Mouse (Mus musculus) megakaryocyte-erythroid progenitor cell, adult 5-6 weeks (primary cell): ENCODE data around the gene Dnph1. TPM values are rescaled to one million over a fixed set of nuclear protein-coding genes. Genes with fewer than 3 reads are reported as not detected.
A peak's percentile ranks its signal among the peaks of the same experiment; 100 is the strongest.

Source experiments
- ATAC-seq: replicated peaks from 2 replicates; pipeline ENCODE4 v1.8.0; 2016; ENCODE audit warnings: mild to moderate bottlenecking, inconsistent platforms; ENCODE audit not compliant: severe bottlenecking, poor library complexity, low FRiP score, low TSS enrichment
- total RNA-seq, 2 experiments: library from RNA; stranded (forward) in 1 of 2; stranded (reverse) in 1 of 2; fragments of 200-1000, 215-1000 nt in 1 of 2; fragments of >200 nt in 1 of 2; fragmentation: Nextera tagmentation in 1 of 2; gene quantifications; 2 replicates each; pipeline ENCODE4 v1.2.3; 2014 to 2017

Gene Dnph1
- total RNA-seq, 2 experiments from 2014 or later: 27.7 to 60.5 TPM

GRCm38 (mm10) chr17:46549193-46549592 lies 52.7 kb downstream of the Dnph1 start:
- 0 out of 2 replicates have a peak, but pooled peaks have one; percentile 38 for ATAC-seq

Other genes with a start within 250 kb of the Dnph1 start
- 82.6 and 131 TPM in 2 replicates for gene Polr1c, start 248.7 kb upstream of the Dnph1 start, total RNA-seq (2014; fragmentation: Nextera tagmentation)
- gene Polr1c, start 248.7 kb upstream of the Dnph1 start, total RNA-seq (2017): 54.1 and 89.4 TPM in 2 replicates
- gene Yipf3, start 248.6 kb upstream of the Dnph1 start, total RNA-seq (2014; fragmentation: Nextera tagmentation): 65.9 and 69.9 TPM in 2 replicates
- 32.9 and 38.5 TPM in 2 replicates for gene Yipf3, start 248.6 kb upstream of the Dnph1 start, total RNA-seq (2017)
- gene Lrrc73, start 243.2 kb upstream of the Dnph1 start, total RNA-seq (2014; fragmentation: Nextera tagmentation): 0.66 and 2.7 TPM in 2 replicates
- gene Lrrc73, start 243.2 kb upstream of the Dnph1 start, total RNA-seq (2017): 0.38 TPM in 1 of 2 replicates, not detected in the other
- 20.1 and 24.5 TPM in 2 replicates for gene Tjap1, start 213.7 kb upstream of the Dnph1 start, total RNA-seq (2014; fragmentation: Nextera tagmentation)
- 15.8 and 18.5 TPM in 2 replicates for gene Tjap1, start 213.7 kb upstream of the Dnph1 start, total RNA-seq (2017)
- gene Dlk2, start 199.3 kb upstream of the Dnph1 start, total RNA-seq (2014; fragmentation: Nextera tagmentation): not detected in 2 replicates
- not detected in 2 replicates for gene Dlk2, start 199.3 kb upstream of the Dnph1 start, total RNA-seq (2017)
- 5.8 and 7.0 TPM in 2 replicates for gene Abcc10, start 168.4 kb upstream of the Dnph1 start, total RNA-seq (2014; fragmentation: Nextera tagmentation)
- gene Abcc10, start 168.4 kb upstream of the Dnph1 start, total RNA-seq (2017): 1.6 and 8.7 TPM in 2 replicates
- gene Zfp318, start 113.0 kb upstream of the Dnph1 start, total RNA-seq (2014; fragmentation: Nextera tagmentation): 14.3 and 22.2 TPM in 2 replicates
- 17.3 and 41.5 TPM in 2 replicates for gene Zfp318, start 113.0 kb upstream of the Dnph1 start, total RNA-seq (2017)
- not detected in 2 replicates for gene Crip3, start 67.8 kb upstream of the Dnph1 start, total RNA-seq (2014; fragmentation: Nextera tagmentation)
- not detected in 2 replicates for gene Crip3, start 67.8 kb upstream of the Dnph1 start, total RNA-seq (2017)
- gene Slc22a7, start 58.3 kb upstream of the Dnph1 start, total RNA-seq (2014; fragmentation: Nextera tagmentation): not detected in 2 replicates
- gene Slc22a7, start 58.3 kb upstream of the Dnph1 start, total RNA-seq (2017): not detected in 2 replicates
- 0.10 TPM in 1 of 2 replicates, not detected in the other for gene Ttbk1, start 9.0 kb upstream of the Dnph1 start, total RNA-seq (2014; fragmentation: Nextera tagmentation)
- gene Ttbk1, start 9.0 kb upstream of the Dnph1 start, total RNA-seq (2017): 0.14 TPM in 1 of 2 replicates, not detected in the other
- 14.1 and 19.6 TPM in 2 replicates for gene Cul9, start 49.7 kb downstream of the Dnph1 start, total RNA-seq (2014; fragmentation: Nextera tagmentation)
- 2.5 and 4.8 TPM in 2 replicates for gene Cul9, start 49.7 kb downstream of the Dnph1 start, total RNA-seq (2017)
- gene Srf, start 59.5 kb downstream of the Dnph1 start, total RNA-seq (2014; fragmentation: Nextera tagmentation): 26.2 and 44.3 TPM in 2 replicates
- gene Srf, start 59.5 kb downstream of the Dnph1 start, total RNA-seq (2017): 19.3 and 20.5 TPM in 2 replicates
- gene Ptk7, start 132.8 kb downstream of the Dnph1 start, total RNA-seq (2014; fragmentation: Nextera tagmentation): 0.12 and 0.20 TPM in 2 replicates
- gene Ptk7, start 132.8 kb downstream of the Dnph1 start, total RNA-seq (2017): 0.14 and 0.53 TPM in 2 replicates
- 5.8 and 6.9 TPM in 2 replicates for gene Klc4, start 149.3 kb downstream of the Dnph1 start, total RNA-seq (2014; fragmentation: Nextera tagmentation)
- 5.6 and 5.9 TPM in 2 replicates for gene Klc4, start 149.3 kb downstream of the Dnph1 start, total RNA-seq (2017)
- gene Mrpl2, start 149.5 kb downstream of the Dnph1 start, total RNA-seq (2014; fragmentation: Nextera tagmentation): 74.7 and 190 TPM in 2 replicates
- gene Mrpl2, start 149.5 kb downstream of the Dnph1 start, total RNA-seq (2017): 82.2 and 97.0 TPM in 2 replicates
- 11.2 and 12.6 TPM in 2 replicates for gene Cul7, start 153.6 kb downstream of the Dnph1 start, total RNA-seq (2014; fragmentation: Nextera tagmentation)
- gene Cul7, start 153.6 kb downstream of the Dnph1 start, total RNA-seq (2017): 6.6 and 12.6 TPM in 2 replicates
- 16.1 and 23.4 TPM in 2 replicates for gene Rrp36, start 177.6 kb downstream of the Dnph1 start, total RNA-seq (2014; fragmentation: Nextera tagmentation)
- gene Rrp36, start 177.6 kb downstream of the Dnph1 start, total RNA-seq (2017): 60.4 and 64.8 TPM in 2 replicates
- gene Mea1, start 182.1 kb downstream of the Dnph1 start, total RNA-seq (2014; fragmentation: Nextera tagmentation): 74.7 and 75.2 TPM in 2 replicates
- 71.6 and 85.7 TPM in 2 replicates for gene Mea1, start 182.1 kb downstream of the Dnph1 start, total RNA-seq (2017)
- 102 and 104 TPM in 2 replicates for gene Klhdc3, start 184.2 kb downstream of the Dnph1 start, total RNA-seq (2014; fragmentation: Nextera tagmentation)
- gene Klhdc3, start 184.2 kb downstream of the Dnph1 start, total RNA-seq (2017): 28.6 and 33.4 TPM in 2 replicates
- 41.3 and 52.0 TPM in 2 replicates for gene Ppp2r5d, start 208.4 kb downstream of the Dnph1 start, total RNA-seq (2014; fragmentation: Nextera tagmentation)
- gene Ppp2r5d, start 208.4 kb downstream of the Dnph1 start, total RNA-seq (2017): 35.9 and 57.2 TPM in 2 replicates
- 19.0 and 22.6 TPM in 2 replicates for gene Pex6, start 214.8 kb downstream of the Dnph1 start, total RNA-seq (2014; fragmentation: Nextera tagmentation)
- 7.5 and 11.7 TPM in 2 replicates for gene Pex6, start 214.8 kb downstream of the Dnph1 start, total RNA-seq (2017)
- gene Gnmt, start 232.5 kb downstream of the Dnph1 start, total RNA-seq (2014; fragmentation: Nextera tagmentation): 6.5 TPM in 1 of 2 replicates, not detected in the other
- not detected in 2 replicates for gene Gnmt, start 232.5 kb downstream of the Dnph1 start, total RNA-seq (2017)